Mouse (Mus musculus) lung, adult 2 months (tissue): ENCODE data around the gene Hsp90ab1. TPM values are rescaled to one million over a fixed set of nuclear protein-coding genes. Genes with fewer than 3 reads are reported as not detected.

Source experiments
- DNase-seq: peaks from one replicate; pipeline ENCODE4 v3.0.0; 2022
- H3K4me1 ChIP-seq: fragments of 200-500 bp; 2 replicates; pipeline ENCODE4 v1.6.1; 2011; ENCODE audit warnings: low read length; ENCODE audit not compliant: control insufficient read depth, insufficient read depth
- H3K4me3 ChIP-seq: fragments of 200-500 bp; replicated peaks from 2 replicates; pipeline ENCODE3; 2011; ENCODE audit warnings: low read depth, mild to moderate bottlenecking, control low read depth, low read length; ENCODE audit errors: extremely low read depth
- CTCF ChIP-seq: fragments of 200-500 bp; IDR thresholded peaks from 2 replicates; pipeline ENCODE4 v1.5.1; 2011; ENCODE audit warnings: mild to moderate bottlenecking, low read length, control low read depth; ENCODE audit not compliant: insufficient read depth
- POLR2A ChIP-seq: fragments of 200-500 bp; IDR thresholded peaks from 2 replicates; pipeline ENCODE4 v1.6.1; 2011; ENCODE audit warnings: low read depth, mild to moderate bottlenecking, control low read depth, low read length, borderline replicate concordance; ENCODE audit errors: extremely low read depth
- WGBS: fragments of 180-500 bp; shearing (Covaris S2); methylation state at CpG from one replicate; pipeline ENCODE4 v1.1.7; 2018; 5-methylcytosine and 5-hydroxymethylcytosine counted together
- polyA plus RNA-seq: library from polyadenylated mRNA; depleted of rRNA; stranded (reverse); fragments of >200 nt; gene quantifications from 2 replicates; pipeline ENCODE4 v1.2.3, GENCODE M21; 2012

Gene Hsp90ab1
- polyA plus RNA-seq, 1 experiment = 340 TPM

DNA sequence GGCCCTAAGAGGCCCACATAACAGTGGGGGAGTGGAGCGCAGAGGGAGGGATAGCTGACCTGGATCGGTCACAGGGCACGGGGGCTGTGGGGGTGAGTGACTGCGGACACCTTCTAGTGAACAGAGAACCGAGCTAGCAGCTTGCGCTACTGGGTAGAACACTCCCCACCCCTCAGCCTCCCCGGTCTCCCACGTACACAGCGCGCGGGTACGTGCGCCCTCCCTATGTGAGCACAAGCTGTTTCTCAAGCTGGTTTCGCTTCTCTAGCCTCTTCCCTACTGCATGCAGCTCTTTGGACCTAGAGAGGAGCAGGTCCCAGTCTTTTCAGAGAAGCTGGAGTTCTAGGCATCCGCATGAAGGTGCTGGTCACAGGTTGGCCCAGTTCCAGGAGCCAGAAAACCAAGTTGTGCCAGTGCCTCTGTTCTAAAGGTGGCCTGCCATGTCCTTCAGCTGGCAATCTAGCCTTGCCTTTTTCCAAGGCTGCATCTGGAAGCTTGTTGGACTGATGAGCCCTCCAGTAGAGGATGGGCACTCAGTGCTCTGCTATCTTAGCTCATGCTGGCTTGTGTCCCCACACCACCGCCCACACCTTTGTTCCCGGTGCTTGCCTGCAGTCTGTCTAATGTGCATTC is 1.2 kb upstream of the Hsp90ab1 start:
- Histone ChIP-seq H3K4me3 (peak overlapping the region; percentile 87), H3K4me1 (peaks cover 3% of the 10 kb centered on the region)
- DNase-seq = peak; percentile 76
- 3% methylated on average over 17 of the region's 17 CpGs for WGBS
- no peak for TF ChIP-seq CTCF
- peak; percentile 69; the same call in 1 of the 2 replicates for TF ChIP-seq POLR2A

DNA sequence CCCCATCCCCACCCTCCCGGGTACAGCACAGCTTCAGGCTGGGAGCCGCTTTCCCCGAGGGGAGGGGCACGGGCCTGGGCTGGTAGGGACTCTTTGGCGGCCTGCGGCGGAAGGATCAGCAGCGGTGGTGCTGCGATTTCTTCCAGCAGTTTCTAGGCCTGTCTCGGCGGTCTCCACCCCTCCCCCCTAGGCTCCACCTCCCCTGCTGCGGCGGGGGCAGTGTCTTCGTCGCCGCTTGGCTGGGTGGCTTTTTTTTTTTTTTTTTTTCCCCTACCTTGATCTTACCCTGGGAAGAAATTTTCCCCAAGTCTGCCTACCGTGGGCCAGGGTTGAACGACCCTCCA is 681 bp upstream of the Hsp90ab1 start:
- H3K4me1 ChIP-seq = peaks cover 3% of the 10 kb centered on the region
- peak overlapping the region; percentile 87 for H3K4me3 ChIP-seq
- peak; percentile 97 for DNase-seq
- TF ChIP-seq CTCF (no peak), POLR2A (peak; percentile 61; the same call in 1 of the 2 replicates)
- WGBS = under 1% methylated on average over 17 of the region's 18 CpGs

DNA sequence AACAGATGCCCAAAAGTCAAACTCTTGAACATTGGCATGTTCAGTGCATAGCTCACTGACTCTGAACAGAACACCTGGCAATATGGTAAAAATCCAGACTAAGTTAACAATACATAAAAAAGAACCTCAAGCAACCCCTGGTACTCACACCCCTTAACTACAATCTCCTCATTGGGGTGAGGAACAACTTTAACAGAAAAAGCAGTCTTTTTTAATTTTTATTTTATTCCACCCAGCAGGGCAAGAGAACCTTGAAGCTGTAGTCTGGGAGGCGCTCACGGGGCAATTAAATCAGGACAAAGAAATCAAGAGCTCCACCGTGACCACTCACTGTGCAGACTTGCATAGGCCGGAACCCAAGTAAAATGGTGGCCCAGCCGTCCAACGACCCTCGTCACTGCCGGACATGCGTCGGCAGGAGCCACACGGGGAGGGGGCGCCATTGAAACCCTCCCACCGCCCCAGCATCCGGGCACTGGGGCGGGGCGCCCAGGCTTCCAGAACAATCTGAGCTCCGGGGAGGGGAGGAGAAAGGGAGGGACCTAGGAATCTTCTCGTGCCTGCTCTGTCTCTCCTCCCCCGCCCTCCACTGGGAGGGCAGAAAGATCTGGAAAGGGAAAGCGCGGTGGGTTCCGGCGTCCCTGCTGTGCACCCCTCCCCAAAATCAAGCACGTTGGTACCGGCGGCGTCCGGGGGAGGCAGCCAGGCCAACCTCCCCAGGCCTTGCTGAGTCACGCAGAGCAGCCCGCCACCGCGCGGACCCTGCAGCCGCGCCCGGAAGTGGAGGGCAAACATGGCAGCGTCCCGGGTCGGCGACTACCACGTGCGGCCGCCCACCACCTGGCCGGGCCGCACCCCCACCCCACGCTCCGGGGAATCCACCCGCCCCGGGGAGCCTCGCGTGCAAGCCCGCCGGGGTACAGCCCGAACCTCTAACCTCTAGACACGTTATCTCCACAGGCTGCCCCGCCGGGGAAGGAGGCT is 676 bp downstream of the Hsp90ab1 start:
- Histone ChIP-seq H3K4me3 (peak overlapping the region; percentile 87), H3K4me1 (peaks cover 3% of the 10 kb centered on the region)
- under 1% methylated on average over 56 of the region's 57 CpGs for WGBS
- peak; percentile 85 for DNase-seq
- peak; percentile 74; the same call in 1 of the 2 replicates for TF ChIP-seq POLR2A
- TF ChIP-seq CTCF = no peak

DNA sequence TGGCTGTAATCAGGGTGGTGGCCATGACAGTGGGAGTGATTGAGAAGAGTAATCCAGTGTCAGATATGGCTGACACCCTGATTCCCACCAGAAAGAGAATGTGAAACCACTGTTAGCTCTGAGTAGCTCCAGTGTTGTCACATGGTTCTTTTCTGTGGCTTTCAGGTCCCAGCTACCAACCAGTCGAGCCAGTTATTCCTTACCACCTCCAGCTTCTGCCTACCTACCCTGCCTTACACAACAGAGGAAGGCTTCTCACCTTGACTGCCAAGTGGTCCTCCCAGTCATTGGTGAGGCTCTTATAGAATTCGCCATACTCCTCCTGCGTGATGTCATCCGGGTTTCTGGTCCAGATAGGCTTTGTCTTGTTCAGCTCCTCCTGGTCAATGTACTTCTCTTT is 3.1 kb downstream of the Hsp90ab1 start:
- Histone ChIP-seq H3K4me1 (peaks cover 3% of the 10 kb centered on the region), H3K4me3 (no peak overlapping the region)
- WGBS = 75% methylated on average over 4 of the region's 4 CpGs
- DNase-seq = no peak
- TF ChIP-seq CTCF (no peak), POLR2A (no peak)

DNA sequence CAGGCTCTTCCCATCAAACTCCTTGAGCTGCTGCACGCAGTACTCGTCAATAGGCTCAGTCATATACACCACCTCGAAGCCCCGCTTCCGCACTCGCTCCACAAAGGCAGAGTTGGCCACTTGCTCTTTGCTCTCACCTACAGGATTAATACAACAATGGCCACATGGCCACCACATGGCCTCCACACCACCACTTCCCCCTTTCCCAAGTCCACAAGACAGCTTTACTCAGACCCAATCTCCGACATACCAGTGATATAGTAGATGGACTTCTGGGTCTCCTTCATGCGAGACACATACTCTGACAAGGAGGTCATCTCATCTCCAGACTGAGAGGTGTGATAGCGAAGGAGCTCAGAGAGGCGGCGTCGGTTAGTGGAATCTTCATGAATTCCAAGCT is 4.1 kb downstream of the Hsp90ab1 start:
- Histone ChIP-seq H3K4me3 (no peak overlapping the region), H3K4me1 (peaks cover 6% of the 10 kb centered on the region)
- 84% methylated on average over 12 of the region's 12 CpGs for WGBS
- TF ChIP-seq POLR2A (no peak), CTCF (no peak)
- no peak for DNase-seq

DNA sequence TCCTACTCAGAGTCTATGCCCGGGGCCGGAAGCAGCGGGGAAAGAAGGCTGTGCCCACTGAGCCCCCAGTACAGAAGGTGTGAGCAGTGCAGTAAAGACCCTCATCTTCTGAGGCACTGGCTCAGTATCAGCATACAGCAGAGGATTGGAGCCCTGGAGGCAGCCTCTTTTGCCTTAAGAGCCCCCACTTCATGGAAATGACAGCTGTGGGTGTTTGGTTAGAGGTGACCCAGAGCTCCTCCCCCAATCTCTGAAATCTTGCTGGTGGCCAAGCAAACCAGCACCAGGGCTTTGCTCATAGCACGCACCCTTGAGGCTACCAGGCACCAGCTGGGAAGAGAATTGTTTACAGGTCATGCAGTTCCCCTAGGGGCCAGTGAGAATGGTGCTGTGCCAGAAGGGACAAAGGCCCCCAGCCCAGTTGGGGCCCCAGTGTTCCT is 5.9 kb downstream of the Hsp90ab1 start:
- TF ChIP-seq POLR2A = no peak
- no peak for TF ChIP-seq CTCF
- no peak for DNase-seq
- Histone ChIP-seq H3K4me3 (no peak overlapping the region), H3K4me1 (peaks cover 6% of the 10 kb centered on the region)
- 45% methylated on average over 4 of the region's 4 CpGs for WGBS

DNA sequence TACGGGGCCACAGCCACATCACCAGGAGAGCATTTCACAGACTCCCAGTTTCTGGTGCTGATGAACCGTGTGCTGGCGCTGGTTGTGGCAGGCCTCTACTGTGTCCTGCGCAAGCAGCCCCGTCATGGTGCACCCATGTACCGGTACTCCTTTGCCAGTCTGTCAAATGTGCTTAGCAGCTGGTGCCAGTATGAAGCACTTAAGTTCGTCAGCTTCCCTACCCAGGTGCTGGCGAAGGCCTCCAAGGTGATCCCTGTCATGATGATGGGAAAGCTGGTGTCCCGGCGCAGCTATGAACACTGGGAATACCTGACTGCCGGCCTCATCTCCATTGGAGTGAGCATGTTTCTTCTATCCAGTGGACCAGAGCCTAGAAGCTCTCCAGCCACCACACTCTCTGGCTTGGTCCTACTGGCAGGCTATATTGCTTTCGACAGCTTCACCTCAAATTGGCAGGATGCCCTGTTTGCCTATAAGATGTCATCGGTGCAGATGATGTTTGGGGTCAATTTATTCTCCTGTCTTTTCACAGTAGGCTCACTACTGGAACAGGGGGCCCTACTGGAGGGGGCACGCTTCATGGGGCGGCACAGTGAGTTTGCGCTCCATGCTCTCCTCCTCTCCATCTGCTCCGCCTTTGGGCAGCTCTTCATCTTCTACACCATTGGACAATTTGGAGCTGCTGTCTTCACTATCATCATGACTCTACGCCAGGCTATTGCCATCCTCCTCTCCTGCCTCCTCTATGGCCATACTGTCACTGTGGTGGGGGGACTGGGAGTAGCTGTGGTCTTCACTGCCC is 6.5 kb downstream of the Hsp90ab1 start:
- DNase-seq = no peak
- no peak overlapping the region for H3K4me3 ChIP-seq
- 66% methylated on average over 18 of the region's 18 CpGs for WGBS
- TF ChIP-seq POLR2A (no peak), CTCF (no peak)
- peaks cover 6% of the 10 kb centered on the region for H3K4me1 ChIP-seq

DNA sequence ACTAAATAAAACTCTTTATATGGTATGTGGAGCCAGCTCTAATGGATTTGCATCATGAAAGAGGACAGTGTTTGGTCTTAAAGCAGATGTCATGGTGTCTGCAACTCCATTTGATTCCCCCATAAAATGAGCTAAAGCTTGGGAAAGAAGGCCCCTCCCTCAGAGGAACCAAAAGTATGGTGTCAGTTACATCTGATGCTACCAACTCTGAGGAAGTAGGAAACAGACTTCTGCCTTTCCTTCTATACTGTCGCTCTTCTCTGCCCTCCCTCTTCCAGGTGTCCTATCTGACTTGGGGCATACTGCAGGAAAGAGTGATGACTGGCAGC is 7.1 kb downstream of the Hsp90ab1 start:
- WGBS = 68% methylated on average over 1 of the region's 1 CpGs
- TF ChIP-seq POLR2A (no peak), CTCF (no peak)
- H3K4me1 ChIP-seq = peaks cover 6% of the 10 kb centered on the region
- DNase-seq = no peak
- H3K4me3 ChIP-seq = no peak overlapping the region

DNA sequence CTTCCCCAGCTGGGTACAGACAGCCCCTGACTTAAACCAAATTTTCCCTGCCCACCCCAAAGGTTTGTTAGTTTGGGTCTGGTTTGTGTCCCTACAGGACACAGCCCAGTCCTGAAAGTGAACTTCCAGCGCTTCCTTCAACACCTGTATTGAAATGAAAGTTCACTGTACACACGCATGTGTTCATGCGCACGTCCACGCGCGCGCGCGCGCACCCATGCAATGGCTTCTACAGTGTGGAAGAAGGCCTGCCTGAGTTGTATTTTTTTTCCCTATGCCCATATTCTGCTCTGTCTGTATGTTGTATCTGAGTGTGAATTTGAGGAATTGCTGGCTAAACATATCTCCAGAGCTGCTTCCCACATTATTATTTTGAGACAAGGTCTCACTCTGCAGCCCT is 8.0 kb downstream of the Hsp90ab1 start:
- WGBS = 90% methylated on average over 11 of the region's 11 CpGs
- H3K4me3 ChIP-seq = no peak overlapping the region
- no peak for DNase-seq
- H3K4me1 ChIP-seq = peaks cover 6% of the 10 kb centered on the region
- TF ChIP-seq POLR2A (no peak), CTCF (no peak)

DNA sequence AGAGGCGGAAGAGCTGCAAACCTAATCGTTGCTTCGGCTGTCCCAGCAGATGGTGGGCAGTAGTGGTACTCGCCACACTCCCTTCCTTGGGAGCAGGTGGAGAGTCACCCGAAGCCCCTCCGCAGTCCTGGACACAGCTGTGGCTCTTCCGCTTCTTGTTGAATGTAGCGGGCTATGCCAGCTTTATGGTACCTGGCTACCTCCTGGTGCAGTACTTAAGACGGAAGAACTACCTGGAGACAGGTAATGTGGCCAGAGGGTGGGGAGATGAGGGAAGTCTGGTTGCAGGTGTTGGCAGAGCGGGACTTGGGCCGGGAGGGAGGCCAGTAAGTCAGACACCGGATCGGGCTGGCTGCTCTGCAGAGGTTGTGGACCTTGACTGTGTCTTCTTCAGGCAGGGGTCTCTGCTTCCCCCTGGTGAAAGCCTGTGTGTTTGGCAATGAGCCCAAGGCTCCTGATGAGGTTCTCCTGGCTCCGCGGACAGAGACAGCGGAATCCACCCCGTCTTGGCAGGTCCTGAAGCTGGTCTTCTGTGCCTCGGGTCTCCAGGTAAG is 8.5 kb downstream of the Hsp90ab1 start:
- Histone ChIP-seq H3K4me1 (peaks cover 6% of the 10 kb centered on the region), H3K4me3 (peak overlapping the region; percentile 95)
- DNase-seq = no peak
- TF ChIP-seq POLR2A (no peak), CTCF (no peak)
- WGBS = 16% methylated on average over 18 of the region's 18 CpGs
